Mouse (Mus musculus) inflammation-experienced regulatory T-cells, adult 16 weeks (primary cell): ENCODE data around the gene 2610028H24Rik. TPM values are rescaled to one million over a fixed set of nuclear protein-coding genes. Genes with fewer than 3 reads are reported as not detected.

Experiments
- polyA plus RNA-seq: library from polyadenylated mRNA; unstranded; fragments of 100-300 nt; shearing (Covaris generic); gene quantifications from one replicate; pipeline ENCODE4 v1.2.1, GENCODE M21; 2017

2610028H24Rik gene
- not detected for polyA plus RNA-seq

GRCm38 (mm10) chr10:76448851-76449250 is at the start of gene 2610028H24Rik:
2610028H24Rik (plus strand) TSS chr10:76449081.

GRCm38 (mm10) chr10:76440281-76440680 is 8.6 kb upstream of the 2610028H24Rik start, which contains the start of gene AC141477.1:
AC141477.1 (minus strand) TSS chr10:76440444.

GRCm38 (mm10) chr10:76442178-76443088 is 6.4 kb upstream of the 2610028H24Rik start, which contains the start of gene Pcnt:
Pcnt (minus strand) TSS chr10:76442786.

GRCm38 (mm10) chr10:76468203-76469162 is 19.6 kb downstream of the 2610028H24Rik start, which contains the start of the genes Mcm3ap and Ybey:
Mcm3ap (plus strand) TSS chr10:76468927.
Ybey (minus strand) TSS chr10:76469114.

Other genes starting within 250 kb of the 2610028H24Rik start
- gene Prmt2, start 211.2 kb upstream of the 2610028H24Rik start, polyA plus RNA-seq, result 38.2 TPM
- gene S100b, start 195.2 kb upstream of the 2610028H24Rik start, polyA plus RNA-seq, result not detected
- gene Dip2a, start 103.8 kb upstream of the 2610028H24Rik start, polyA plus RNA-seq, result 2.2 TPM
- gene AC141477.1, start 8.6 kb upstream of the 2610028H24Rik start, polyA plus RNA-seq, result 17.8 TPM
- gene Pcnt, start 6.3 kb upstream of the 2610028H24Rik start, polyA plus RNA-seq, result 28.5 TPM
- gene Mcm3ap, start 19.8 kb downstream of the 2610028H24Rik start, polyA plus RNA-seq, result 91.4 TPM
- 5.0 TPM for gene Ybey, start 20.0 kb downstream of the 2610028H24Rik start, polyA plus RNA-seq
- 19.7 TPM for gene Lss, start 82.5 kb downstream of the 2610028H24Rik start, polyA plus RNA-seq
- not detected for gene Spatc1l, start 113.2 kb downstream of the 2610028H24Rik start, polyA plus RNA-seq
- not detected for gene Ftcd, start 126.6 kb downstream of the 2610028H24Rik start, polyA plus RNA-seq
- not detected for gene Col6a2, start 174.5 kb downstream of the 2610028H24Rik start, polyA plus RNA-seq